In the genomic region with DNA sequence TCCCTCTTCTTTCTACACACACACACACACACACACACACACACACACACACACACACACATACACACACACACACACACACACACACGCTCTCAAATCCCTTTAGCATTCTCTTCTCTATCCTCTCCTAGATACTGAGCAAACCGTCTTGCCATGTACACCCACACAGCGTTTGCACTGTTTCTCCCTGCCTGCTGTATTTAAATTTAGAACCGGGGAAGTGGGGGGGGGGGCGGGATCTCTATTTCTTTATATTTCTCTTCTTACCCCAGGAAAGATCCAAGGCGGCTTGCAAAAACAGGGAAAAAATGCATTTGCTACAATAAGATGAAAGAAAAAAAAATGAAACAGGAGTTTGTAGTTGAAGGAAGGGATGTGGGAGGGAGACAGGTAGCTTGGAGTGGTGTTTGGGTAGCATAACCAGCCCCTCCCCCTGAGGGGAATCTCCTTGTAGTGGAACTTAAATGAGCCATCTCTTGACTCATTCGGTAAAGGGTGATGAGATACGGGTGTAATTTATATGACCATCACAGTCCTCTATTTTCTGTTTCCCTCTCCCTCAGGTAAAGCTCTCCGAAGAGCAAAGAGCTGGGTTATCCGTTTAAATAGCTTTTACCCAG, we compare ENCODE assay signal across 8 mouse cellular contexts. TPM values are rescaled to one million over a fixed set of nuclear protein-coding genes. Genes with fewer than 3 reads are reported as not detected.
A peak's percentile ranks its signal among the peaks of the same experiment; 100 is the strongest.
DNase-seq lines count a peak whose midpoint lies in the region; ATAC-seq lines count a peak whose summit lies in the region.
"Had no signal": no experiment of that assay in that cellular context is flagged by ENCODE, and none has a peak within 500 bp of the region (broad histone marks: within the 10 kb centered on the region; RNA-seq: fewer than 3 reads in every experiment).

No protein-coding gene starts in this region.

- no peak for ATAC-seq in lung, embryonic 16.5 days (ENCODE audit: low read depth)
- ATAC-seq in intestine, embryonic 15.5 days = no peak
- ATAC-seq in neural tube, embryonic 15.5 days (ENCODE audit: low FRiP score) = peak; percentile 60

- peak overlapping the region; percentile 72 for H3K4me3 ChIP-seq in lung, embryonic 16.5 days (ENCODE audit: low read length)
- H3K4me3 ChIP-seq in embryonic facial prominence, embryonic 10.5 days = peak overlapping the region; percentile 74
- H3K4me3 ChIP-seq in intestine, embryonic 15.5 days (replicated peaks) = peak overlapping the region; percentile 78
- H3K4me3 ChIP-seq in neural tube, embryonic 15.5 days (replicated peaks) = peak overlapping the region; percentile 91

- peak overlapping the region; percentile 68; the same call in 1 of the 2 replicates for H3K9ac ChIP-seq in lung, embryonic 16.5 days (ENCODE audit: low read length)
- no peak overlapping the region for H3K9ac ChIP-seq in intestine, embryonic 15.5 days
- peak overlapping the region; percentile 97 for H3K9ac ChIP-seq in neural tube, embryonic 15.5 days (replicated peaks)

- WGBS in lung, embryonic 16.5 days = 11% methylated on average over 10 of the region's 10 CpGs
- WGBS in embryonic facial prominence, embryonic 10.5 days = 16% methylated on average over 10 of the region's 10 CpGs
- 16% methylated on average over 10 of the region's 10 CpGs for WGBS in intestine, embryonic 15.5 days
- WGBS in neural tube, embryonic 15.5 days = 7% methylated on average over 10 of the region's 10 CpGs

- no peak for DNase-seq in lung, postnatal 36 days
- DNase-seq in embryonic facial prominence, embryonic 10.5 days (ENCODE audit: low spot score) = no peak
- no peak for DNase-seq in ovary, adult 18-20 months (ENCODE audit: low spot score)
- no peak for DNase-seq in embryo, embryonic 10.5 days (ENCODE audit: low spot score)

- H3K9me3 ChIP-seq in lung, embryonic 16.5 days (ENCODE audit: control insufficient read depth, low read length) = no peaks in the 10 kb centered on the region
- H3K9me3 ChIP-seq in embryonic facial prominence, embryonic 10.5 days = no peaks in the 10 kb centered on the region
- no peaks in the 10 kb centered on the region for H3K9me3 ChIP-seq in intestine, embryonic 15.5 days
- H3K9me3 ChIP-seq in neural tube, embryonic 15.5 days (replicated peaks) = no peaks in the 10 kb centered on the region

- H3K4me1 ChIP-seq in lung, embryonic 16.5 days (replicated peaks; ENCODE audit: control insufficient read depth, insufficient read depth, low read length) = peaks cover 4% of the 10 kb centered on the region
- H3K4me1 ChIP-seq in embryonic facial prominence, embryonic 10.5 days = peaks cover 18% of the 10 kb centered on the region
- H3K4me1 ChIP-seq in intestine, embryonic 15.5 days (replicated peaks) = 0 out of 2 replicates have a peak, but pooled peaks cover 2% of the 10 kb centered on the region
- peaks cover 22% of the 10 kb centered on the region for H3K4me1 ChIP-seq in neural tube, embryonic 15.5 days

- peak overlapping the region; percentile 98 for H3K4me2 ChIP-seq in lung, embryonic 16.5 days (ENCODE audit: low read depth, low read length)
- peak overlapping the region; percentile 95 for H3K4me2 ChIP-seq in intestine, embryonic 15.5 days (replicated peaks)
- peak overlapping the region; percentile 63 for H3K4me2 ChIP-seq in neural tube, embryonic 15.5 days

- H3K27ac ChIP-seq in lung, embryonic 16.5 days (ENCODE audit: low read length) = no peak overlapping the region
- H3K27ac ChIP-seq in embryonic facial prominence, embryonic 10.5 days (replicated peaks) = peak overlapping the region; percentile 90; the same call in 1 of the 2 replicates
- H3K27ac ChIP-seq in intestine, embryonic 15.5 days = no peak overlapping the region
- H3K27ac ChIP-seq in neural tube, embryonic 15.5 days (replicated peaks) = peak overlapping the region; percentile 99

- H3K27me3 ChIP-seq in lung, embryonic 16.5 days (ENCODE audit: control insufficient read depth, insufficient read depth, low read depth, low read length) = peaks cover 21% of the 10 kb centered on the region
- peaks cover 16% of the 10 kb centered on the region for H3K27me3 ChIP-seq in embryonic facial prominence, embryonic 10.5 days (replicated peaks; ENCODE audit: low read depth, poor library complexity, severe bottlenecking)
- peaks cover 3% of the 10 kb centered on the region; the same call in 1 of the 2 replicates for H3K27me3 ChIP-seq in intestine, embryonic 15.5 days (replicated peaks)
- no peaks in the 10 kb centered on the region for H3K27me3 ChIP-seq in neural tube, embryonic 15.5 days (replicated peaks)

- no peaks in the 10 kb centered on the region for H3K36me3 ChIP-seq in lung, embryonic 16.5 days (ENCODE audit: control insufficient read depth, insufficient read depth, low read length)
- no peaks in the 10 kb centered on the region for H3K36me3 ChIP-seq in embryonic facial prominence, embryonic 10.5 days (replicated peaks)
- no peaks in the 10 kb centered on the region for H3K36me3 ChIP-seq in intestine, embryonic 15.5 days
- no peaks in the 10 kb centered on the region for H3K36me3 ChIP-seq in neural tube, embryonic 15.5 days

RNA-seq across cellular contexts. Expression of a gene that starts 0.9 kb away (rescaled TPM):
- 1.9 and 2.1 TPM in 2 replicates for polyA plus RNA-seq in lung, embryonic 16.5 days (2015; fragmentation: Nextera tagmentation; extraction: Ambion mirVana)
- polyA plus RNA-seq in embryonic facial prominence, embryonic 10.5 days (2016; fragmentation: Nextera tagmentation; extraction: Ambion mirVana) = 18.5 and 19.4 TPM in 2 replicates
- 8.9 and 9.3 TPM in 2 replicates for polyA plus RNA-seq in intestine, embryonic 15.5 days (2015; fragmentation: Nextera tagmentation; extraction: Ambion mirVana)
- polyA plus RNA-seq in neural tube, embryonic 15.5 days (2015; fragmentation: Nextera tagmentation; extraction: Ambion mirVana) = 69.8 and 79.0 TPM in 2 replicates
- polyA plus RNA-seq: erythroblast, embryonic 14.5 days had no signal

Comparison
In these comparisons a context has a peak if more than half of its experiments do, and no peak if none do; other contexts are left out.
1. H3K27ac ChIP-seq: peak in embryonic facial prominence, embryonic 10.5 days (single experiment) and neural tube, embryonic 15.5 days (single experiment); none in lung, embryonic 16.5 days (single experiment) and intestine, embryonic 15.5 days (single experiment).
2. Peak in every context shown above with its lines, with median percentiles within 50 percentile points of each other: H3K4me2 ChIP-seq and H3K4me3 ChIP-seq.